Mouse (Mus musculus): Measurements from ENCODE around the gene Ncf1. TPM values are rescaled to one million over a fixed set of nuclear protein-coding genes. Genes with fewer than 3 reads are reported as not detected.

Ncf1 gene
- polyA plus RNA-seq, 1 experiment from 2014 or later, result 2.1 TPM

DNA sequence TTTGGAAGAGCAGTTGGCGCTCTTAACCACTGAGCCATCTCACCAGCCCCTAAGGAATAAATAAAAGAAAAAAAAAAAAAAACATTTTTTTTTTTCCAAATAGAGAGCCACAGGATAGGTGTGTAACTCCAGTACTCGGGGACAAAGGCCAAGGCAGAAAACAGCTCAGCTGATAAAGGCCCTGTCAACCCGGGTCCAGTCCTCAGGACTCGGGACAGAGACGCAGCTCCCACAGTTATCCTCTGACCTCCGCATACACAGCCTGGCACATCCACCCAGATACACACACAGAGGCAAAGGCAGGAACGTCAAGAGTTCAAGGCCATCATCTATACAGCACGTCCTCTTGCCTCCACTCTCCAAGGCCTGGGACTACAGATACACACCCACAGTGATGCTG lies 59.3 kb downstream of the Ncf1 start:
- Histone ChIP-seq H3K4me2 (replicated peaks) (no peak overlapping the region), H3K4me1 (peaks cover 7% of the 10 kb centered on the region), H3K27ac (replicated peaks) (no peak overlapping the region), H3K9me3 (no peaks in the 10 kb centered on the region), H3K4me3 (no peak overlapping the region), H3K36me3 (no peaks in the 10 kb centered on the region), H3K9ac (replicated peaks) (no peak overlapping the region), H3K27me3 (no peaks in the 10 kb centered on the region)
- WGBS, result 94% methylated on average over 8 of the region's 8 CpGs
- no peak for ATAC-seq (replicated peaks)

Other genes starting within 250 kb of the Ncf1 start
- 27.6 and 28.3 TPM in 2 replicates for gene Castor2, start 129.9 kb downstream of the Ncf1 start, polyA plus RNA-seq (2015; fragmentation: Nextera tagmentation; extraction: Ambion mirVana)
- gene Rcc1l, start 52.9 kb downstream of the Ncf1 start, polyA plus RNA-seq (2015; fragmentation: Nextera tagmentation; extraction: Ambion mirVana), result 22.4 and 23.8 TPM in 2 replicates
- gene Gtf2ird2, start 45.6 kb downstream of the Ncf1 start, polyA plus RNA-seq (2015; fragmentation: Nextera tagmentation; extraction: Ambion mirVana), result 11.8 and 13.2 TPM in 2 replicates
- 179 and 182 TPM in 2 replicates for gene Gtf2i, start 85.1 kb upstream of the Ncf1 start, polyA plus RNA-seq (2015; fragmentation: Nextera tagmentation; extraction: Ambion mirVana)
- gene Gtf2ird1, start 227.1 kb upstream of the Ncf1 start, polyA plus RNA-seq (2015; fragmentation: Nextera tagmentation; extraction: Ambion mirVana), result 89.7 and 93.3 TPM in 2 replicates

Measured in forebrain, embryonic 15.5 days (tissue).